Mouse (Mus musculus): ENCODE results near the gene Stbd1. TPM values are rescaled to one million over a fixed set of nuclear protein-coding genes. Genes with fewer than 3 reads are reported as not detected.

The Stbd1 gene
- polyA plus RNA-seq, 1 experiment from 2014 or later, result 2.6 TPM

Other genes with a start within 250 kb of the Stbd1 start
- 56.1 and 62.2 TPM in 2 replicates for gene Nup54, start 167.8 kb upstream of the Stbd1 start, polyA plus RNA-seq (2015; fragmentation: Nextera tagmentation; extraction: Ambion mirVana)
- gene Scarb2, start 96.2 kb upstream of the Stbd1 start, polyA plus RNA-seq (2015; fragmentation: Nextera tagmentation; extraction: Ambion mirVana), result 19.5 and 22.3 TPM in 2 replicates
- gene Fam47e, start 48.0 kb upstream of the Stbd1 start, polyA plus RNA-seq (2015; fragmentation: Nextera tagmentation; extraction: Ambion mirVana), result 0.38 TPM in 1 of 2 replicates, not detected in the other
- 0.47 and 0.99 TPM in 2 replicates for gene Ccdc158, start 72.2 kb downstream of the Stbd1 start, polyA plus RNA-seq (2015; fragmentation: Nextera tagmentation; extraction: Ambion mirVana)
- gene Shroom3, start 80.4 kb downstream of the Stbd1 start, polyA plus RNA-seq (2015; fragmentation: Nextera tagmentation; extraction: Ambion mirVana), result 3.6 and 3.7 TPM in 2 replicates

Measured in forebrain, embryonic 13.5 days (tissue).